Mouse (Mus musculus): Measurements from ENCODE around the gene Pcnp.

DNA sequence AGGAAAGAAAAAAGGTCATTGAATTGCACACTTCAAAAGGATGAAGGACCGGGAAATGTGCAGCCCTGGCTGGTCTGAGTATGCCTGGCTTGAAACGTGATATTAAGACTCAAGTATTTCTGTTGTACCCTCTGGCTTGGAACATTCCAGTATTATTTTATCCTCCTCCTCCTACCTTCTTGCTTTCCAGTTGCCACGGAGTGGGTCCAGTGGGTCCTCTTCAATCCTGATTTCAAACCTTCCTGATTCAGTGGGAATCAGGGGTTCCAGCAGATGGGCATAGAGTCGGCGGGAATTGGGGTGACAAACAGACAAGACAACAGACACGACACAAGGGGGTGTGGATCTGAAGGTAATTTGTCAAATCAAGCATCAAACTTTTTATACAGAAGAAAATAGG, 43.0 kb upstream of the Pcnp start:
- TF ChIP-seq POLR2A (IDR thresholded peaks at IDR 0.05; ENCODE audit: low read depth, low read length), result no peak
- no peak for TF ChIP-seq CTCF (IDR thresholded peaks at IDR 0.05; ENCODE audit: borderline replicate concordance, insufficient read depth, low read length)

All from embryonic fibroblast, embryonic 13.5 days (primary cell).